Mouse (Mus musculus) heart, postnatal 14 days (tissue): ENCODE measurements around the gene Sstr5. TPM values are rescaled to one million over a fixed set of nuclear protein-coding genes. Genes with fewer than 3 reads are reported as not detected.

Experiments used
- DNase-seq, 2 experiments: peaks; one replicate each; pipeline ENCODE4 v3.0.0; 2021 to 2022
- intact Hi-C: fragments of 180-260 bp; cut with DNase I; formaldehyde crosslinking; loops from one replicate; pipeline ENCODE4 v1.15.1; 2025
- total RNA-seq, 2 experiments: library from RNA; stranded (reverse); gene quantifications; 2 replicates each; pipeline ENCODE4 v1.2.3; 2021

The Sstr5 gene
- total RNA-seq, 2 experiments from 2014 or later, result not detected

GRCm38 (mm10) chr17:25475946-25476744 lies 20.9 kb downstream of the Sstr5 start:
- intact Hi-C loops, result loop anchor here (1.0 kb wide), 2 partner anchors 31 to 222 kb away; no protein-coding TSS in a partner anchor
- DNase-seq, result peak; percentile 51 to 63

- peak; percentile 27 to 64 for DNase-seq
- intact Hi-C loops, result loop anchor here (5.0 kb wide), 1 partner anchor 187 kb away; no protein-coding TSS in a partner anchor
These were observed 22.6 kb downstream of the Sstr5 start for GRCm38 (mm10) chr17:25474330-25475077.

GRCm38 (mm10) chr17:25472044-25472443 lies 25.0 kb downstream of the Sstr5 start:
- no peak for DNase-seq
- intact Hi-C loops, result loop anchor here (5.0 kb wide), 1 partner anchor 185 kb away; no protein-coding TSS in a partner anchor

- no peak for DNase-seq
- intact Hi-C loops, result loop anchor here (2.0 to 5.0 kb wide), 2 partner anchors 137 to 184 kb away; no protein-coding TSS in a partner anchor
These were observed 25.7 kb downstream of the Sstr5 start for GRCm38 (mm10) chr17:25471418-25471817.

GRCm38 (mm10) chr17:25469798-25470197 lies 27.3 kb downstream of the Sstr5 start:
- peak; percentile 67 to 78 for DNase-seq
- intact Hi-C loops, result loop anchor here (1.0 to 5.0 kb wide), 3 partner anchors 72 to 182 kb away; no protein-coding TSS in a partner anchor

GRCm38 (mm10) chr17:25468301-25468700 lies 28.8 kb downstream of the Sstr5 start:
- no peak for DNase-seq
- intact Hi-C loops, result no loop called here

GRCm38 (mm10) chr17:25467781-25468180 lies 29.3 kb downstream of the Sstr5 start:
- intact Hi-C loops, result no loop called here
- DNase-seq, result no peak

- no peak for DNase-seq
- intact Hi-C loops, result no loop called here
These were observed 30.8 kb downstream of the Sstr5 start for GRCm38 (mm10) chr17:25466257-25466656.

GRCm38 (mm10) chr17:25464091-25464490 lies 33.0 kb downstream of the Sstr5 start:
- DNase-seq, result no peak
- intact Hi-C loops, result no loop called here

- intact Hi-C loops, result no loop called here
- DNase-seq, result no peak
These were observed 33.7 kb downstream of the Sstr5 start for GRCm38 (mm10) chr17:25463326-25463945.

GRCm38 (mm10) chr17:25462236-25462875 lies 34.7 kb downstream of the Sstr5 start:
- DNase-seq, result no peak
- intact Hi-C loops, result no loop called here

- intact Hi-C loops, result no loop called here
These were observed 40.5 kb downstream of the Sstr5 start for GRCm38 (mm10) chr17:25456540-25456939.

GRCm38 (mm10) chr17:25454272-25454671 lies 42.8 kb downstream of the Sstr5 start, which contains the start of gene Tekt4:
Gene Tekt4, plus strand, starts transcription at chr17:25454615.
- intact Hi-C loops, result no loop called here
- DNase-seq, result no peak

More at GRCm38 (mm10) chr17:25456540-25456939, 40.5 kb downstream of the Sstr5 start:
- no peak for DNase-seq

GRCm38 (mm10) chr17:25452246-25452965 lies 44.7 kb downstream of the Sstr5 start:
- intact Hi-C loops, result no loop called here
- no peak for DNase-seq

- DNase-seq, result no peak
- intact Hi-C loops, result no loop called here
These were observed 46.8 kb downstream of the Sstr5 start for GRCm38 (mm10) chr17:25450329-25450728.

- DNase-seq, result no peak
- intact Hi-C loops, result no loop called here
These were observed 49.2 kb downstream of the Sstr5 start for GRCm38 (mm10) chr17:25447865-25448264.

GRCm38 (mm10) chr17:25445841-25446240 lies 51.2 kb downstream of the Sstr5 start:
- intact Hi-C loops, result no loop called here
- no peak for DNase-seq

- no peak for DNase-seq
- intact Hi-C loops, result no loop called here
These were observed 52.0 kb downstream of the Sstr5 start for GRCm38 (mm10) chr17:25445074-25445473.

GRCm38 (mm10) chr17:25442889-25443288 lies 54.2 kb downstream of the Sstr5 start:
- DNase-seq, result no peak
- intact Hi-C loops, result no loop called here

- DNase-seq, result no peak
- intact Hi-C loops, result no loop called here
These were observed 55.7 kb downstream of the Sstr5 start for GRCm38 (mm10) chr17:25441417-25441816.
